Mouse (Mus musculus): ENCODE measurements around the gene Lin28b.

DNA sequence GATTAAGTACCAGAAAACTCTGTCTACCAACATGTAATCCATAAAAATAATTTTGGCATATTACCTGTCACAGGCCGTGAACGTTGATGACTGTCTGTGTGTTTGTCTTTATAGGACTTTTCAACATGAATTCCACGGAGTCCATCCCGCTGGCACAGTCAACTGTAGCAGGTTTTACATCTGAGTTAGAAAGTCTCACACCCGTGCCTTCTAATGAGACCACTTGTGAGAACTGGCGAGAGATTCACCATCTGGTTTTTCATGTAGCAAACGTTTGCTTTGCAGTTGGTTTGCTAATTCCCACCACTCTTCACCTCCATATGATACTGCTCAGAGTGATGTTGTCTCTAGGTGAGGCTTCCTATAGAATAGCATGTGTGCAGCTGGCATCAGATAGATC, 147.1 kb downstream of the Lin28b start:
- no peak for TF ChIP-seq CTCF (IDR thresholded peaks at IDR 0.05; ENCODE audit: low read depth, low read length)
- TF ChIP-seq EP300 (IDR thresholded peaks at IDR 0.05; ENCODE audit: insufficient read depth, low read depth, low read length), result no peak
- no peak for TF ChIP-seq POLR2A (IDR thresholded peaks at IDR 0.05; ENCODE audit: insufficient read depth, low read length)

All from ES-Bruce4 (cell line).